Mouse (Mus musculus) limb, embryonic 15.5 days (tissue): ENCODE measurements around the gene Foxo1. TPM values are rescaled to one million over a fixed set of nuclear protein-coding genes. Genes with fewer than 3 reads are reported as not detected.

Experiments used
- ATAC-seq: fragments of 200-750 bp; cut with Nextera tagmentation; 2 replicates; pipeline ENCODE4 v1.8.0; 2017; ENCODE audit warnings: low read depth, moderate TSS enrichment; ENCODE audit not compliant: insufficient number of reproducible peaks, low FRiP score, low TSS enrichment
- H3K27ac ChIP-seq: fragments of 300-500 bp; sonication (generic); 2 replicates; pipeline ENCODE4 v1.5.1; 2015; ENCODE audit warnings: moderate library complexity, mild to moderate bottlenecking, inconsistent platforms
- H3K27me3 ChIP-seq: fragments of 300-500 bp; sonication (generic); 2 replicates; pipeline ENCODE4 v1.6.1; 2015; ENCODE audit warnings: inconsistent platforms
- H3K36me3 ChIP-seq: fragments of 300-500 bp; sonication (generic); 2 replicates; pipeline ENCODE4 v1.6.1; 2015; ENCODE audit warnings: inconsistent platforms
- H3K4me1 ChIP-seq: fragments of 300-500 bp; sonication (generic); 2 replicates; pipeline ENCODE4 v1.6.1; 2015; ENCODE audit warnings: inconsistent platforms
- H3K4me2 ChIP-seq: fragments of 300-500 bp; sonication (generic); 2 replicates; pipeline ENCODE4 v1.6.1; 2015; ENCODE audit warnings: mild to moderate bottlenecking, inconsistent platforms
- H3K4me3 ChIP-seq: fragments of 300-500 bp; sonication (generic); 2 replicates; pipeline ENCODE4 v1.5.1; 2015; ENCODE audit warnings: mild to moderate bottlenecking, inconsistent platforms
- H3K9ac ChIP-seq: fragments of 300-500 bp; sonication (generic); 2 replicates; pipeline ENCODE4 v1.6.1; 2015; ENCODE audit warnings: inconsistent platforms
- H3K9me3 ChIP-seq: fragments of 300-500 bp; sonication (generic); 2 replicates; pipeline ENCODE4 v1.6.1; 2016; ENCODE audit warnings: inconsistent platforms
- WGBS: fragments of 180-500 bp; shearing (Covaris S2); methylation state at CpG from one replicate; pipeline ENCODE4 v1.1.7; 2015; 5-methylcytosine and 5-hydroxymethylcytosine counted together
- polyA plus RNA-seq: library from polyadenylated mRNA; unstranded; fragments of >200 nt; fragmentation: Nextera tagmentation; extraction: Ambion mirVana; gene quantifications from 2 replicates; pipeline ENCODE4 v1.2.1, GENCODE M21; 2015

Foxo1 gene
- polyA plus RNA-seq, 1 experiment from 2014 or later, result 5.5 TPM

GRCm38 (mm10) chr3:52293946-52294345, 25.8 kb downstream of the Foxo1 start:
- no peak for ATAC-seq
- no peak overlapping the region for H3K4me2 ChIP-seq
- 67% methylated on average over 5 of the region's 5 CpGs for WGBS
- H3K4me3 ChIP-seq, result no peak overlapping the region
- H3K27me3 ChIP-seq, result no peaks in the 10 kb centered on the region
- no peak overlapping the region for H3K9ac ChIP-seq
- H3K36me3 ChIP-seq, result no peaks in the 10 kb centered on the region
- H3K4me1 ChIP-seq, result 0 out of 2 replicates have a peak, but pooled peaks cover 6% of the 10 kb centered on the region
- H3K9me3 ChIP-seq, result no peaks in the 10 kb centered on the region
- H3K27ac ChIP-seq, result no peak overlapping the region

GRCm38 (mm10) chr3:52295688-52296087, 27.6 kb downstream of the Foxo1 start:
- Histone ChIP-seq H3K27ac (no peak overlapping the region), H3K36me3 (no peaks in the 10 kb centered on the region), H3K27me3 (no peaks in the 10 kb centered on the region), H3K4me2 (no peak overlapping the region), H3K4me1 (peaks cover 11% of the 10 kb centered on the region; the same call in 1 of the 2 replicates), H3K9me3 (no peaks in the 10 kb centered on the region), H3K4me3 (no peak overlapping the region), H3K9ac (no peak overlapping the region)
- 67% methylated on average over 1 of the region's 1 CpGs for WGBS
- ATAC-seq, result no peak

- peaks cover 11% of the 10 kb centered on the region; the same call in 1 of the 2 replicates for H3K4me1 ChIP-seq
- H3K27ac ChIP-seq, result no peak overlapping the region
- H3K4me3 ChIP-seq, result no peak overlapping the region
- H3K9me3 ChIP-seq, result no peaks in the 10 kb centered on the region
- no peaks in the 10 kb centered on the region for H3K36me3 ChIP-seq
- no peaks in the 10 kb centered on the region for H3K27me3 ChIP-seq
- H3K4me2 ChIP-seq, result no peak overlapping the region
- H3K9ac ChIP-seq, result no peak overlapping the region
- WGBS, result 59% methylated on average over 7 of the region's 7 CpGs
- no peak for ATAC-seq
Measured at GRCm38 (mm10) chr3:52296224-52296760, 28.2 kb downstream of the Foxo1 start.

- peaks cover 11% of the 10 kb centered on the region; the same call in 1 of the 2 replicates for H3K4me1 ChIP-seq
- H3K9ac ChIP-seq, result no peak overlapping the region
- H3K4me3 ChIP-seq, result no peak overlapping the region
- WGBS, result 56% methylated on average over 15 of the region's 15 CpGs
- no peak for ATAC-seq
- no peaks in the 10 kb centered on the region for H3K27me3 ChIP-seq
- H3K4me2 ChIP-seq, result no peak overlapping the region
- no peaks in the 10 kb centered on the region for H3K9me3 ChIP-seq
- no peak overlapping the region for H3K27ac ChIP-seq
- no peaks in the 10 kb centered on the region for H3K36me3 ChIP-seq
Measured at GRCm38 (mm10) chr3:52297291-52298018, 29.3 kb downstream of the Foxo1 start.

GRCm38 (mm10) chr3:52298683-52299082, 30.5 kb downstream of the Foxo1 start:
- 79% methylated on average over 4 of the region's 4 CpGs for WGBS
- Histone ChIP-seq H3K36me3 (no peaks in the 10 kb centered on the region), H3K27me3 (no peaks in the 10 kb centered on the region), H3K27ac (no peak overlapping the region), H3K4me1 (peaks cover 11% of the 10 kb centered on the region; the same call in 1 of the 2 replicates), H3K4me2 (no peak overlapping the region), H3K4me3 (no peak overlapping the region), H3K9ac (no peak overlapping the region), H3K9me3 (no peaks in the 10 kb centered on the region)
- no peak for ATAC-seq

- Histone ChIP-seq H3K9me3 (no peaks in the 10 kb centered on the region), H3K27me3 (no peaks in the 10 kb centered on the region), H3K4me1 (peaks cover 8% of the 10 kb centered on the region; the same call in 1 of the 2 replicates), H3K4me2 (no peak overlapping the region), H3K27ac (no peak overlapping the region), H3K9ac (no peak overlapping the region), H3K4me3 (no peak overlapping the region), H3K36me3 (no peaks in the 10 kb centered on the region)
- 44% methylated on average over 2 of the region's 2 CpGs for WGBS
- ATAC-seq, result no peak
Measured at GRCm38 (mm10) chr3:52299376-52299775, 31.2 kb downstream of the Foxo1 start.

GRCm38 (mm10) chr3:52300517-52300916, 32.4 kb downstream of the Foxo1 start:
- ATAC-seq, result no peak
- Histone ChIP-seq H3K4me1 (peaks cover 7% of the 10 kb centered on the region; the same call in 1 of the 2 replicates), H3K27me3 (no peaks in the 10 kb centered on the region), H3K36me3 (no peaks in the 10 kb centered on the region), H3K4me3 (no peak overlapping the region), H3K4me2 (no peak overlapping the region), H3K9me3 (no peaks in the 10 kb centered on the region), H3K9ac (no peak overlapping the region), H3K27ac (no peak overlapping the region)
- 52% methylated on average over 6 of the region's 6 CpGs for WGBS

- no peak overlapping the region for H3K4me3 ChIP-seq
- no peaks in the 10 kb centered on the region for H3K9me3 ChIP-seq
- no peaks in the 10 kb centered on the region for H3K36me3 ChIP-seq
- H3K27ac ChIP-seq, result no peak overlapping the region
- peaks cover 7% of the 10 kb centered on the region; the same call in 1 of the 2 replicates for H3K4me1 ChIP-seq
- 74% methylated on average over 5 of the region's 5 CpGs for WGBS
- H3K4me2 ChIP-seq, result no peak overlapping the region
- H3K9ac ChIP-seq, result no peak overlapping the region
- no peak for ATAC-seq
- no peaks in the 10 kb centered on the region for H3K27me3 ChIP-seq
Measured at GRCm38 (mm10) chr3:52303301-52303700, 35.2 kb downstream of the Foxo1 start.

GRCm38 (mm10) chr3:52308586-52309321, 40.6 kb downstream of the Foxo1 start:
- H3K27ac ChIP-seq, result no peak overlapping the region
- H3K27me3 ChIP-seq, result no peaks in the 10 kb centered on the region
- H3K4me3 ChIP-seq, result no peak overlapping the region
- no peak overlapping the region for H3K4me2 ChIP-seq
- no peaks in the 10 kb centered on the region for H3K36me3 ChIP-seq
- no peaks in the 10 kb centered on the region for H3K4me1 ChIP-seq
- H3K9ac ChIP-seq, result no peak overlapping the region
- no peak for ATAC-seq
- no peaks in the 10 kb centered on the region for H3K9me3 ChIP-seq
- WGBS, result 53% methylated on average over 5 of the region's 5 CpGs

- H3K4me3 ChIP-seq, result no peak overlapping the region
- H3K9me3 ChIP-seq, result no peaks in the 10 kb centered on the region
- no peak overlapping the region for H3K9ac ChIP-seq
- WGBS, result 77% methylated on average over 12 of the region's 12 CpGs
- peaks cover 11% of the 10 kb centered on the region for H3K4me1 ChIP-seq
- no peak for ATAC-seq
- H3K4me2 ChIP-seq, result no peak overlapping the region
- no peak overlapping the region for H3K27ac ChIP-seq
- H3K27me3 ChIP-seq, result no peaks in the 10 kb centered on the region
- H3K36me3 ChIP-seq, result no peaks in the 10 kb centered on the region
Measured at GRCm38 (mm10) chr3:52320516-52321270, 52.6 kb downstream of the Foxo1 start.

GRCm38 (mm10) chr3:52322401-52323385, 54.6 kb downstream of the Foxo1 start:
- H3K36me3 ChIP-seq, result no peaks in the 10 kb centered on the region
- whole genome bisulfite sequencing, result 21% methylated on average over 9 of the region's 9 CpGs
- H3K4me1 ChIP-seq, result peaks cover 11% of the 10 kb centered on the region
- H3K9ac ChIP-seq, result no peak overlapping the region
- H3K9me3 ChIP-seq, result no peaks in the 10 kb centered on the region
- no peaks in the 10 kb centered on the region for H3K27me3 ChIP-seq
- no peak overlapping the region for H3K4me2 ChIP-seq
- ATAC-seq, result no peak
- H3K27ac ChIP-seq, result no peak overlapping the region
- H3K4me3 ChIP-seq, result no peak overlapping the region
